Mouse (Mus musculus): Measurements from ENCODE around the gene Fbxw2.

Fbxw2 gene

GRCm38 (mm10) chr2:34790282-34790681, 35.8 kb downstream of the Fbxw2 start:
- Histone ChIP-seq H3K36me3 (ENCODE audit: insufficient read depth, low read length) (peaks cover 54% of the 10 kb centered on the region), H3K27me3 (ENCODE audit: insufficient read depth, low read length) (no peaks in the 10 kb centered on the region), H3K9me3 (ENCODE audit: low read length) (peaks cover 7% of the 10 kb centered on the region), H3K4me1 (replicated peaks; ENCODE audit: low read depth, low read length) (peaks cover 5% of the 10 kb centered on the region; the same call in 1 of the 2 replicates), H3K4me3 (replicated peaks; ENCODE audit: low read length) (no peak overlapping the region)
- TF ChIP-seq NANOG (IDR thresholded peaks at IDR 0.05; ENCODE audit: borderline replicate concordance, low read length) (no peak), CTCF (conservative IDR thresholded peaks at IDR 0.05; ENCODE audit: low read length) (no peak), POU5F1 (IDR thresholded peaks at IDR 0.05; ENCODE audit: borderline replicate concordance, low read length) (no peak)

- no peaks in the 10 kb centered on the region for H3K27me3 ChIP-seq (ENCODE audit: insufficient read depth, low read length)
- H3K36me3 ChIP-seq (ENCODE audit: insufficient read depth, low read length): peaks cover 74% of the 10 kb centered on the region
- TF ChIP-seq POU5F1 (IDR thresholded peaks at IDR 0.05; ENCODE audit: borderline replicate concordance, low read length): no peak
- peak; percentile 90 for TF ChIP-seq CTCF (conservative IDR thresholded peaks at IDR 0.05; ENCODE audit: low read length)
- no peaks in the 10 kb centered on the region for H3K9me3 ChIP-seq (ENCODE audit: low read length)
- H3K4me3 ChIP-seq (replicated peaks; ENCODE audit: low read length): no peak overlapping the region
- peaks cover 10% of the 10 kb centered on the region; the same call in 1 of the 2 replicates for H3K4me1 ChIP-seq (replicated peaks; ENCODE audit: low read depth, low read length)
These were observed 42.0 kb downstream of the Fbxw2 start for GRCm38 (mm10) chr2:34784085-34784484.

- Histone ChIP-seq H3K4me3 (replicated peaks; ENCODE audit: low read length) (no peak overlapping the region), H3K36me3 (ENCODE audit: insufficient read depth, low read length) (peaks cover 76% of the 10 kb centered on the region), H3K27me3 (ENCODE audit: insufficient read depth, low read length) (no peaks in the 10 kb centered on the region), H3K4me1 (replicated peaks; ENCODE audit: low read depth, low read length) (peaks cover 10% of the 10 kb centered on the region; the same call in 1 of the 2 replicates), H3K9me3 (ENCODE audit: low read length) (no peaks in the 10 kb centered on the region)
- peak; percentile 31; the same call in 1 of the 2 replicates for TF ChIP-seq CTCF (conservative IDR thresholded peaks at IDR 0.05; ENCODE audit: low read length)
- TF ChIP-seq POU5F1 (IDR thresholded peaks at IDR 0.05; ENCODE audit: borderline replicate concordance, low read length): no peak
These were observed 42.8 kb downstream of the Fbxw2 start for GRCm38 (mm10) chr2:34783064-34784020.

GRCm38 (mm10) chr2:34777237-34777868, 48.8 kb downstream of the Fbxw2 start:
- H3K27me3 ChIP-seq (ENCODE audit: insufficient read depth, low read length): no peaks in the 10 kb centered on the region
- H3K4me1 ChIP-seq (replicated peaks; ENCODE audit: low read depth, low read length): peaks cover 43% of the 10 kb centered on the region
- H3K36me3 ChIP-seq (ENCODE audit: insufficient read depth, low read length): peaks cover 96% of the 10 kb centered on the region
- TF ChIP-seq NANOG (IDR thresholded peaks at IDR 0.05; ENCODE audit: borderline replicate concordance, low read length) (no peak), POU5F1 (IDR thresholded peaks at IDR 0.05; ENCODE audit: borderline replicate concordance, low read length) (no peak), CTCF (conservative IDR thresholded peaks at IDR 0.05; ENCODE audit: low read length) (no peak)
- no peak overlapping the region for H3K4me3 ChIP-seq (replicated peaks; ENCODE audit: low read length)
- H3K9me3 ChIP-seq (ENCODE audit: low read length): no peaks in the 10 kb centered on the region

GRCm38 (mm10) chr2:34774493-34774892, 51.6 kb downstream of the Fbxw2 start:
- TF ChIP-seq NANOG (IDR thresholded peaks at IDR 0.05; ENCODE audit: borderline replicate concordance, low read length) (no peak), CTCF (conservative IDR thresholded peaks at IDR 0.05; ENCODE audit: low read length) (no peak), POU5F1 (IDR thresholded peaks at IDR 0.05; ENCODE audit: borderline replicate concordance, low read length) (no peak)
- Histone ChIP-seq H3K9me3 (ENCODE audit: low read length) (no peaks in the 10 kb centered on the region), H3K4me3 (replicated peaks; ENCODE audit: low read length) (peak overlapping the region; percentile 96), H3K4me1 (replicated peaks; ENCODE audit: low read depth, low read length) (peaks cover 55% of the 10 kb centered on the region), H3K27me3 (ENCODE audit: insufficient read depth, low read length) (no peaks in the 10 kb centered on the region), H3K36me3 (ENCODE audit: insufficient read depth, low read length) (peaks cover 79% of the 10 kb centered on the region)

- TF ChIP-seq POU5F1 (IDR thresholded peaks at IDR 0.05; ENCODE audit: borderline replicate concordance, low read length) (no peak), CTCF (conservative IDR thresholded peaks at IDR 0.05; ENCODE audit: low read length) (no peak), NANOG (IDR thresholded peaks at IDR 0.05; ENCODE audit: borderline replicate concordance, low read length) (no peak)
- Histone ChIP-seq H3K9me3 (ENCODE audit: low read length) (no peaks in the 10 kb centered on the region), H3K27me3 (ENCODE audit: insufficient read depth, low read length) (no peaks in the 10 kb centered on the region), H3K4me3 (replicated peaks; ENCODE audit: low read length) (peak overlapping the region; percentile 96), H3K36me3 (ENCODE audit: insufficient read depth, low read length) (peaks cover 76% of the 10 kb centered on the region), H3K4me1 (replicated peaks; ENCODE audit: low read depth, low read length) (peaks cover 55% of the 10 kb centered on the region)
These were observed 52.4 kb downstream of the Fbxw2 start for GRCm38 (mm10) chr2:34773673-34774072.

GRCm38 (mm10) chr2:34772252-34773235, 53.6 kb downstream of the Fbxw2 start:
- Histone ChIP-seq H3K27me3 (ENCODE audit: insufficient read depth, low read length) (no peaks in the 10 kb centered on the region), H3K36me3 (ENCODE audit: insufficient read depth, low read length) (peaks cover 67% of the 10 kb centered on the region), H3K4me3 (replicated peaks; ENCODE audit: low read length) (peak overlapping the region; percentile 96), H3K9me3 (ENCODE audit: low read length) (no peaks in the 10 kb centered on the region), H3K4me1 (replicated peaks; ENCODE audit: low read depth, low read length) (peaks cover 55% of the 10 kb centered on the region)
- TF ChIP-seq POU5F1 (IDR thresholded peaks at IDR 0.05; ENCODE audit: borderline replicate concordance, low read length) (no peak; the same call in 1 of the 2 replicates), NANOG (IDR thresholded peaks at IDR 0.05; ENCODE audit: borderline replicate concordance, low read length) (no peak), CTCF (conservative IDR thresholded peaks at IDR 0.05; ENCODE audit: low read length) (no peak)
